Mouse (Mus musculus) left cerebral cortex, adult 9 months (tissue): ENCODE measurements around the gene Slc16a13.

ENCODE experiments used
- DNase-seq, 2 experiments: peaks; one replicate each; pipeline ENCODE4 v3.0.0; 2022; ENCODE audit warnings: low spot score in 2 of 2

Gene Slc16a13

GRCm38 (mm10) chr11:70220731-70221602 is at the start of gene Slc16a13:
Slc16a13 (minus strand) TSS chr11:70221064.
- peak; percentile 93 to 96 for DNase-seq

DNA sequence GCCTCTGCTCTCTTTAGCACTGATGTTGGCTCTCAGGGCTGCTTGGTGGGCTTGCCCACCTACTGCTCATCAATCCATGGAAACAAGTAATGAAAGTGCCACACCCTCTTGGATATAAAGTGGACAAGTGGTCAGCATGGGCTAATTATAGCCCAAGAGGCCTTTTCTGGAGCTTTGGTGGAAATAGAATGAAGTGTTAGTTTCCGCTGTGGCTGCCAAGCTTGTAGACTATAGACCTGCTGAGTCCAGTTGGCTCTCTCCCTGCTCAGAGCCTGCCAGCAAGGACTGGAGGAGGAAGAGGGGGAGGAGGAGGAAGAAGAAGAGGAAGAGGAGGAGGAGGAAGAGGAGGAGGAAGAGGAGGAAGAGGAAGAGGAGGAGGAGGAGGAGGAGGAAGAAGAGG is 45.5 kb upstream of the Slc16a13 start:
- no peak for DNase-seq

DNA sequence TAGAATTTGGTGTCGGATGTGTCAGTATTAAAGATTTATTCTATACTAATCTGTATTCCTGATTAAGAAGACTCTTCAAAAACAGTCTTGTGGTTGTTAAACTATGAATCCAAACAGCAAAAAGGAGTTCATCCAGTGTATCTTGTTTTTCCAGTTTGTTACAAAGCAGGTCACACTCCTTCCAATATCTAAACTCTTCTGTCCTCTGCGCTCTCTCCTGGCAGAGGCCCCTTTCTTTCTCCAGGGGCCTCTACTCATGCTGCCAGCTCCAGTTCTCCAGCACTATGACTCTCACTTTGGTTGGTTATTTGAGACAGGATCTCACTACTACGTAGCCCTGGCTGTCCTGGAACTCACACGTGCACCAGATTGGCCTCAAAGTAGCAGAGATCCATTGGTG is 45.0 kb upstream of the Slc16a13 start:
- DNase-seq, result no peak

- no peak for DNase-seq
Observed at GRCm38 (mm10) chr11:70265252-70265651, 44.4 kb upstream of the Slc16a13 start.

DNA sequence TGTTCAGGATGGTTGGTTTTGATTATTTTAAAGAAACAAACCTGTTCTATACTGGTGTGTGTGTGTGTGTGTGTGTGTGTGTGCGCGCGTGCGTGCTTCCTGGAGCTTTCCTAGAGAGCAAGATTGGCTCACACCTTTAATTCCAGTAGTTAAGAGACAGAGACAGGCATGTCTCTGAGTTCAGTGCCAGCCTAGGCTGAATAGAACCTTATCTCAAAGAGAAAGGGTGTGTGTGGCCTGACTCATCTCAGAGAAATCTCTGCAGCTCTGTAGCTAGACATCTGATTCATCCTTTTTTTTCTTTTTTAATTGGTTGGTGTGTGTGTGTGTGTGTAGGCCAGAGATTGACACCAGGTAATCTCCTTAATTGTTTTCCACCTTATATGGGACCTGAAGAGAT is 38.2 kb upstream of the Slc16a13 start:
- DNase-seq, result no peak

GRCm38 (mm10) chr11:70254931-70255531 is 34.2 kb upstream of the Slc16a13 start, which contains the start of gene Alox12:
Alox12 (minus strand) TSS chr11:70255353.
- no peak for DNase-seq

DNA sequence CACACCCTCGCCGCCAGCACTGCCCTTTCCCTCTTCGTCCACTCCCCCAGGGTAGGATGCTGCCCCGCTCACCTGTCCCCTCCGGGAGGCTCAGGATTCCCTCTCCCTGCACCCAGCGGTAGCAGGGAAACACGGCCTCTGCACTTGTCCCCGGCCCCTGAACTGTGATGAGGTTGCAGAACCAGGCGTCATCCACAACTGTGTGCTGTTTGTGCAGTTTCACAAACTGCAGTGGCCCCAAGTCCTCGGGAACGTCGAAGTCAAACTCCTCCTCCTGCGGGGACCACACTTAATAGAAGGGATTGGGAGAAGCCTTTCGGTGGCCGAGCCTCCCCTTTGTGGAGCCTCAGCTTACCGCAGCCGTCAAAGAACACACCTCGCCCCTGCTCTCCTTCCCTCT is 33.5 kb upstream of the Slc16a13 start:
- DNase-seq, result no peak

GRCm38 (mm10) chr11:70251853-70252252 is 31.0 kb upstream of the Slc16a13 start:
- DNase-seq, result no peak

DNA sequence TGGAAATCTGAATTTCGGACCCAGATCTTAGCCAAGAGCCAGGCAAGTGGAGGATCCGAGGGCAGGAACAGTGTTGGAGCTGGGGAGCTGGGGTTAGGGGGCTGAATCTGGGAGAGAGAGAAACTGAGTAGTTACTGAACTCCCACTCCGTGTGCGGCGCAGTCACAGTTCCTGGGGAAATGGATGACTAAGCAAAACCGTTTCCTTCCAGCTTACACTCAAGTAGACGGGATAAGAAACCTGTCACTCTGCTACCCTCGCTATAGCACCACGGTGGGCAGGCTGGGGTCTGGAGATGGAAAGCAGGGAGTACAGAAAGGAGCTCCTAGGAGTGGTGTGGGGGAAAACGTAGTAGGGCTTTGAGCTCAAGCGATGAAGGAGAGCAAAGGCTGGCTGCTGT is 29.3 kb upstream of the Slc16a13 start:
- no peak for DNase-seq

- DNase-seq, result peak in 1 of 2 experiments; percentile 74
Observed at GRCm38 (mm10) chr11:70247136-70247845, 26.4 kb upstream of the Slc16a13 start.

DNA sequence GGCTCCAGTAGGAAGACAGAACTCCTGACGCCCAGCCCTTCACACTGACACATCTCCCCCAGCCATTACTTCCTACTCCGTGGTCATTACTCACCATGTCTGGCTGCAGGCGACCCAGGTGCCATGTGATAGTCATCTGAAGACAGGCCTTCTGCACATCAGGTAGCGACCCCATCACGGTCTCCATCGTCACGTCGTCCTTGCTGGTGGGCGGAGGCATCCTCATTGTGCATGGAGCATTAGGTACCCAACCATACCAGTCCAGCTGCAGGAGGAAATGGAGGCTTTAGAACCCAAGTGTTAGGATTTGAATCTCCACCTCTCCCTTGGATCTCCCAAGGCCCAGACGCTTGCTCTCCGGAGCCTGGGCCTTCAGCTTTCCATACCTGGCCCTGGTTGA is 21.7 kb upstream of the Slc16a13 start:
- no peak for DNase-seq

DNA sequence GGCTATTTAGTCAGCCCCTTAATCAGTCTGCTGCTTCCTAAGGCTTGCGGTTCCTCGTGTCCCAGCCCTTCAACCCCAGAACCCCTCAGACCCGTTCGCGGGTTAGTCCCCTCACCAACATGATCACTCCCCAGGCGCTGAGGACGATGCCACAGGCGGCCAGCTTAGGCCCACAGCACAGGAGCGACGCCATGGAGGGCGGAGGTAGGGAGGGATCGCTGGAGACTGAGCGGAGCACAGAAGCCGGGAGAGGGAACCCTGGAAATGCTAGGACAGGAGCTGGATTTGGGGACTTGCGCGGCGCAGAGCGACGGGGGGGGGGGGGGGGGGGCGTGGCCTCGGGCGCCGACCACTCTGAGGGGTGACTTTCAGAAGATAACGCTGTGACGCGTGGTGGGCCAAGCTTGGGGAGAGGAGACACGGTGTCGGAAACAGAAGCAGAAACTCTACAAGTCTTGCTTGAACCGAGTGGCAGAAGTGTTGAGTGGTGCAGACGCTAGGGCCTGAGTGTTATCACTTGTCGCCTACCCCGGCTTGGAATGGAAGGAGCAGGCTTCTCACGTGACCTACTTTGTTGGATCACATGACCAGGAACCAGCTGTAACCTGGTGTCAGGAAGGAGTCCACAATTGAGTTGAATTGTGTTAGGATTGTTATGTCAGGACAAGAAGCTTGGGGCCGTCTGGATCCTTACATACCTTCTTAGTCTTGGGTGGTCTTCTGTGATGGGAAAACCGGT is 18.8 kb upstream of the Slc16a13 start, which contains the start of the genes Gm21988 and Rnasek:
Gene Gm21988, minus strand, starts transcription at position 290 of the 739 bp plus-strand sequence.
Gene Rnasek, minus strand, starts transcription at position 302 of the 739 bp plus-strand sequence.
- peak; percentile 72 to 90 for DNase-seq

GRCm38 (mm10) chr11:70238591-70239440 is 18.0 kb upstream of the Slc16a13 start:
- peak in 1 of 2 experiments; percentile 36 for DNase-seq

DNA sequence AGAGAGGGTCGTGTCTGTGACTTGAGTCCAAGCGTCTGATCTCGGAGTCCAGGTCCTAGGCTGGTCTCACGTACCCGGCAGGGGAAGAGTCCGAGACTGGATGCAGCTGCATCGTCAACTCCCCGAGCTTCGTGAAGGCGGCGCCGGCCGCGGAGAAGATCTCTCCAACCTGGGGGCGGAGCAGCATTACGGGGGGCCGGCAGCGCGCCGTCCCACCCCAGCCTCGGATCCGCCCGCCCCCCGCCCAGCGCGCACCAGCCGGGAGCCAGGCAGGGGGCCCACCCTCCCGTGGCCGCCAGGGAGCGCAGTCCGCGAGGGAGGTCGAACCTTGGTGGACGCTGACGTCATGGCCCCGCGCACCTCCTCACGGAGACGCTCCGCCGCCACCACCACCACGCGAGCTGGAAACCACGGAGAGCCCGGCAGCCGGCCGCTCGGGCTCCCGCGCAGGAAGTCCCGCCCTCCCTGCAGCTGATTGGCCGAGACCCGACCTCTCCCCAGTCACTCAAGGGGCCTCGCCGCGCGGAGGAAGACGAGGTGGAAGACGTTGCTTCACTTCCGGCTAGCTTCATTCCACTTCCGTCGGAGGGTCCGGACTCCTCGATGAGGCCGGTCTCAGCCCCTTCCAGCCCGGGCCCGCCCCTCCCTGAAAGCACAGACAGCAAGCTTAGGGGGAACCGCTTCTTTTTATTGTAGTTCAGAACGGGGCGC is 16.7 kb upstream of the Slc16a13 start, which contains the start of gene 0610010K14Rik:
Gene 0610010K14Rik, minus strand, starts transcription at position 458 of the 711 bp plus-strand sequence.
- DNase-seq, result peak; percentile 93 to 97

DNA sequence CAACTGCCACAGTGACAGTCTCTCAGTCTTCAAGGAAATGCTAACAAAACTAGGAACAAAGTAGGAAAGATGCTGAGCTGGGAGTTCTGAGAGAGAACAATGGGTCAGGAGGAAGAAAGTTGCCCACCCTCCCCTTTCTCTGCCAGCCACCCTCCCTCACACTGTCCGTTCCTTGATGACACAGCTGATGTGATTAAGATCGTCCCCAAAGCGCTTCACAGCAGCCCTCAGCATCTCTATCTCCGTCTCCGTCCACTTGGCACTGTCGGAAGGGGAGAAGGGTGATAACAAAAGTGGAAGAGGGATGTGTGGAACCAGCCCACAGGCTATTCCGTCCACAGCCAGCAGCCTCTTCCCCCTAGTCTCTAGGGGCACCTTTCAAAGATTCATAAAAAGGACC is 15.9 kb upstream of the Slc16a13 start:
- DNase-seq, result no peak

- DNase-seq, result peak in 1 of 2 experiments; percentile 2
Observed at GRCm38 (mm10) chr11:70235254-70235900, 14.5 kb upstream of the Slc16a13 start.

DNA sequence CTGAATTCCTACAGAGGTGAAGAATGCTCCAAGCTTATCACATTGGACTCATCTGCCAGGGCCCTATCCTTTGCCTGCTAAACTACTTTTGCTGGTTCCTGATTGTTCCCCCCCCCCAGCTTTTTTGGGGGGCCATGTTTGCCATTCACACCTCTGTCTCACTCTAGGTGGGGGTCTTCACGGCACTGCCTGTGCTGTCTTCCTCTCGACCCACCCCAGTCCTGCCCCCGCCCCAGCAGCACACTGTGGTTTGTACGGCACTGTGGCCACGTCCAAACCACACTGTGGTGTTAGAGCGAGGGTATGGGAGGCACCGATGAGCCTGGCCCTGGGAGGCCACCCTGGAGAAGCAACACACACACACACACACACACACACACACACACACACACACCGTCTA is 13.6 kb upstream of the Slc16a13 start:
- no peak for DNase-seq

GRCm38 (mm10) chr11:70234037-70234436 is 13.2 kb upstream of the Slc16a13 start:
- no peak for DNase-seq

- DNase-seq, result no peak
Observed at GRCm38 (mm10) chr11:70233016-70233415, 12.2 kb upstream of the Slc16a13 start.
